Mouse (Mus musculus): Measurements from ENCODE around the gene Slc35g2. TPM values are rescaled to one million over a fixed set of nuclear protein-coding genes. Genes with fewer than 3 reads are reported as not detected.

Gene Slc35g2
- polyA plus RNA-seq, 1 experiment from 2014 or later = 12.0 TPM

DNA sequence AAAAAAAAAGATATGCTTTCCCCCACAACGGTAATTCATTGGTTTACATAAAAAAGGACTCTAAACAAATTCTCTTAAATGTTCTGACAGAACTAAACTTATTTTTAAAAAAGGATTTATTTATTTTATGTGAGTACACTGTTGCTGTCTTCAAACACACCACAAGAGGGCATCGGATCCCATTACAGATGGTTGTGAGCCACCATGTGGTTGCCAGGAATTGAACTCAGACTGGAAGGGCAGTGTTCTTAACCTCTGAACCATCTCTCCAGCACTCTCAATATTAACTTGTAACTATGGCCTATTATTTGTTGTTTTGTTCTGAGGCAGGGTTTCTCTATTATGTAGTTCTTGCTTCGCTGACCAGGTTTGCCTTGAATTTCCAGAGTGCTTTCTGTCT lies 50.9 kb downstream of the Slc35g2 start:
- Histone ChIP-seq H3K9me3 (no peaks in the 10 kb centered on the region), H3K27ac (no peak overlapping the region), H3K36me3 (no peaks in the 10 kb centered on the region), H3K4me3 (replicated peaks) (no peak overlapping the region), H3K27me3 (no peaks in the 10 kb centered on the region), H3K4me1 (replicated peaks) (no peaks in the 10 kb centered on the region), H3K4me2 (replicated peaks) (no peak overlapping the region), H3K9ac (replicated peaks) (no peak overlapping the region)
- ATAC-seq = no peak
- WGBS = 95% methylated on average over 3 of the region's 3 CpGs

DNA sequence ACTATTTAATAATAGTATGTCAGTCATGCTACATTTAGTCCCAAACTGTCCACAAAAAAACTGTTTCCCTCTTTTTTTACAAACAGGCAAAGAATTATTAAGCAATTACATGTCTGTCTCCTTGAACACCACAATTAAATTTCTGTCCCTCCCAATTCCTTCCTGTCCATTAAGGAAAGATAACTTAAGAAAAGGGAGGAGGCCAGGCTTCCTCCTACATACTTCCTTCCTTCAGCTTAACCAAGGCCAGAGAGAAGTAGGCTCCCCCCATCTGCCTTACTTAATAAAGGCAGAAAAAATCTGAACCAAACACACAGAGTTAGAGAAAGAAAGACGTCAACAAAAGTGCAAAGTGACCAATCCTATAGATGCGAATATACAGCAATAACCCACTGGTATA lies 63.3 kb downstream of the Slc35g2 start:
- Histone ChIP-seq H3K27ac (no peak overlapping the region), H3K9me3 (no peaks in the 10 kb centered on the region), H3K4me2 (replicated peaks) (no peak overlapping the region), H3K27me3 (no peaks in the 10 kb centered on the region), H3K4me3 (replicated peaks) (no peak overlapping the region), H3K36me3 (peaks cover 4% of the 10 kb centered on the region), H3K9ac (replicated peaks) (no peak overlapping the region), H3K4me1 (replicated peaks) (no peaks in the 10 kb centered on the region)
- 84% methylated on average over 2 of the region's 2 CpGs for WGBS
- no peak for ATAC-seq

DNA sequence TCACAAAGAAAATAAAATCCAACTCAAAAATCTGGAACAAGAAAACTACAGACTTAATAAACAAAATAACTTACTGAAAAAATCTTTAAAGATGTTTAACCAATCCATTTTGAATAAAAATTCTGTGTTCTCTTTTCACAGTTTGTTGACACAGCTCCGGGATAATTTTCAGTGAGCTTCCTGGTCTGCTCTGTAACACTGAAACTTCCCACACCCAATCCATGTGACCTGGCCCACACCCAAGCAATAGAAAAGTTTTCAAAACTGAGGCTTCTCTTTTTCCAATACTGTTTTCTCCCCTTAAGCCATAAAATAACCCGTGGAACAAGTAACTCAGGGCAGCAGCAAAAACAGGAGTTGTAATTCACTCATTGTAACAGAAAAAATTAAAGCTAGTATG lies 64.2 kb downstream of the Slc35g2 start:
- no peak for ATAC-seq
- H3K36me3 ChIP-seq = peaks cover 6% of the 10 kb centered on the region
- no peak overlapping the region for H3K4me2 ChIP-seq (replicated peaks)
- no peaks in the 10 kb centered on the region for H3K27me3 ChIP-seq
- no peak overlapping the region for H3K27ac ChIP-seq
- no peaks in the 10 kb centered on the region for H3K9me3 ChIP-seq
- H3K9ac ChIP-seq (replicated peaks) = no peak overlapping the region
- H3K4me1 ChIP-seq (replicated peaks) = no peaks in the 10 kb centered on the region
- H3K4me3 ChIP-seq (replicated peaks) = no peak overlapping the region
- 83% methylated on average over 2 of the region's 2 CpGs for WGBS

DNA sequence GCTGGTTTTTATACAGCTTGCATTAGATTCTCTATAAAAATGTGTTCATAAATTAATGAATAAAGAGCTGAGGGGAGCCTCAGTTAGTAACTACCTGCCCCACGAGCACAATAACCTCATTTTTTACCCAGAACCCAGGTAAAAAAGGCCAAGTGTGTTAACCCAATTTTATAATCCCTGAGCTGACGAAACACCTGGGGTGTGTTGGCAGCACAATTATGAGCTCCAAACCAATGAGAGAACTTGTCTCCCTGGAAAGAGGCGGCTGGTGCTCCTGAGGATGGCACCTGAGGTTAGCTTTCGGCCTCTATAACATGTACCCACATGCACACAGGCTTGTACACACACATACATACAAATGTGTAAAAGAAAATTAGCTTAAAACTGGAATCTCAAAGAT lies 65.4 kb downstream of the Slc35g2 start:
- Histone ChIP-seq H3K9ac (replicated peaks) (no peak overlapping the region), H3K4me2 (replicated peaks) (no peak overlapping the region), H3K27me3 (no peaks in the 10 kb centered on the region), H3K9me3 (no peaks in the 10 kb centered on the region), H3K4me1 (replicated peaks) (no peaks in the 10 kb centered on the region), H3K4me3 (replicated peaks) (no peak overlapping the region), H3K27ac (no peak overlapping the region), H3K36me3 (peaks cover 9% of the 10 kb centered on the region)
- no peak for ATAC-seq
- 92% methylated on average over 4 of the region's 4 CpGs for WGBS

Other genes with a start within 250 kb of the Slc35g2 start
- gene Il20rb, start 84.3 kb downstream of the Slc35g2 start, polyA plus RNA-seq (2015; fragmentation: Nextera tagmentation; extraction: Ambion mirVana) = 0.70 and 0.86 TPM in 2 replicates
- 61.6 and 64.2 TPM in 2 replicates for gene Nck1, start 25.0 kb downstream of the Slc35g2 start, polyA plus RNA-seq (2015; fragmentation: Nextera tagmentation; extraction: Ambion mirVana)
- gene Stag1, start 26.7 kb upstream of the Slc35g2 start, polyA plus RNA-seq (2015; fragmentation: Nextera tagmentation; extraction: Ambion mirVana) = 41.6 and 46.4 TPM in 2 replicates